Mouse (Mus musculus) 3134 (cell line): ENCODE data around the gene Csf2rb.
"Not testable (repeated sequence)": the region's sequence is repeated elsewhere in the genome, so short reads cannot be mapped to it uniquely, and the experiment has no call there.

ENCODE experiments used
- DNase-seq: peaks from one replicate; pipeline ENCODE4 v3.0.0-alpha.2; 2011; ENCODE audit warnings: low spot score; ENCODE audit not compliant: insufficient read length; ENCODE audit errors: extremely low read depth

Csf2rb gene

GRCm38 (mm10) chr15:78326747-78327146 lies 1.2 kb downstream of the Csf2rb start:
- DNase-seq, result no peak

GRCm38 (mm10) chr15:78327753-78328341 lies 2.3 kb downstream of the Csf2rb start:
- DNase-seq, result not testable (repeated sequence)

GRCm38 (mm10) chr15:78328520-78329097 lies 3.1 kb downstream of the Csf2rb start:
- DNase-seq, result no peak

GRCm38 (mm10) chr15:78329972-78330371 lies 4.4 kb downstream of the Csf2rb start:
- not testable (repeated sequence) for DNase-seq

GRCm38 (mm10) chr15:78330706-78331105 lies 5.2 kb downstream of the Csf2rb start:
- peak; percentile 25 for DNase-seq

- DNase-seq, result no peak
Observed at GRCm38 (mm10) chr15:78331523-78332340, 6.2 kb downstream of the Csf2rb start.

GRCm38 (mm10) chr15:78332981-78333380 lies 7.4 kb downstream of the Csf2rb start:
- no peak for DNase-seq

GRCm38 (mm10) chr15:78334380-78334779 lies 8.8 kb downstream of the Csf2rb start:
- DNase-seq, result no peak

- peak; percentile 30 for DNase-seq
Observed at GRCm38 (mm10) chr15:78339627-78340423, 14.3 kb downstream of the Csf2rb start.

GRCm38 (mm10) chr15:78340919-78341318 lies 15.4 kb downstream of the Csf2rb start:
- DNase-seq, result not testable (repeated sequence)

- DNase-seq, result no peak
Observed at GRCm38 (mm10) chr15:78343683-78344082, 18.1 kb downstream of the Csf2rb start.

GRCm38 (mm10) chr15:78344567-78344966 lies 19.0 kb downstream of the Csf2rb start:
- no peak for DNase-seq

GRCm38 (mm10) chr15:78351586-78352165 lies 26.1 kb downstream of the Csf2rb start:
- no peak for DNase-seq

- DNase-seq, result no peak
Observed at GRCm38 (mm10) chr15:78354958-78355357, 29.4 kb downstream of the Csf2rb start.

- DNase-seq, result no peak
Observed at GRCm38 (mm10) chr15:78355548-78355947, 30.0 kb downstream of the Csf2rb start.

GRCm38 (mm10) chr15:78365916-78366315 lies 40.4 kb downstream of the Csf2rb start:
- no peak for DNase-seq

GRCm38 (mm10) chr15:78366875-78367274 lies 41.3 kb downstream of the Csf2rb start:
- no peak for DNase-seq

GRCm38 (mm10) chr15:78367811-78368210 lies 42.3 kb downstream of the Csf2rb start:
- DNase-seq, result no peak

GRCm38 (mm10) chr15:78368926-78369346 lies 43.4 kb downstream of the Csf2rb start:
- no peak for DNase-seq

- no peak for DNase-seq
Observed at GRCm38 (mm10) chr15:78369641-78370040, 44.1 kb downstream of the Csf2rb start.

- no peak for DNase-seq
Observed at GRCm38 (mm10) chr15:78372796-78373195, 47.2 kb downstream of the Csf2rb start.
